Mouse (Mus musculus) embryonic fibroblast, embryonic 13.5 days (primary cell): ENCODE results near the gene Coq9. TPM values are rescaled to one million over a fixed set of nuclear protein-coding genes. Genes with fewer than 3 reads are reported as not detected.

Experiments
- H3K27ac ChIP-seq: 2 replicates; pipeline ENCODE4 v1.5.1; 2012; ENCODE audit warnings: low read length, control low read depth, inconsistent platforms; ENCODE audit not compliant: insufficient read depth
- H3K4me1 ChIP-seq: 2 replicates; pipeline ENCODE4 v1.6.1; 2011; ENCODE audit warnings: low read length; ENCODE audit not compliant: control insufficient read depth, insufficient read depth
- H3K4me3 ChIP-seq: 2 replicates; pipeline ENCODE4 v1.5.1; 2011; ENCODE audit warnings: mild to moderate bottlenecking, control low read depth, low read length; ENCODE audit not compliant: insufficient read depth
- CTCF ChIP-seq: IDR thresholded peaks from 2 replicates; pipeline ENCODE4 v1.5.1; 2011; ENCODE audit warnings: mild to moderate bottlenecking, control low read depth, low read length, moderate library complexity, borderline replicate concordance; ENCODE audit not compliant: insufficient read depth
- POLR2A ChIP-seq: IDR thresholded peaks from 2 replicates; pipeline ENCODE4 v1.6.1; 2011; ENCODE audit warnings: low read depth, mild to moderate bottlenecking, control low read depth, low read length, moderate library complexity
- polyA plus RNA-seq: library from polyadenylated mRNA; stranded (reverse); fragments of >200 nt; gene quantifications from 2 replicates; pipeline ENCODE4 v1.2.4, GENCODE M21; 2011; ENCODE audit warnings: low read depth; ENCODE audit not compliant: missing spikeins, insufficient read length

Coq9 gene
- polyA plus RNA-seq, 1 experiment: 48.9 TPM

GRCm38 (mm10) chr8:94875871-94876150 lies 37.7 kb downstream of the Coq9 start:
- no peak for TF ChIP-seq POLR2A
- TF ChIP-seq CTCF: no peak
- no peak overlapping the region for H3K27ac ChIP-seq
- H3K4me1 ChIP-seq: peaks cover 5% of the 10 kb centered on the region; the same call in 1 of the 2 replicates
- H3K4me3 ChIP-seq: peak overlapping the region; percentile 72

- TF ChIP-seq CTCF (no peak), POLR2A (peak; percentile 63)
- Histone ChIP-seq H3K4me3 (peak within 1 kb of the TSS; percentile 72), H3K4me1 (peaks cover 5% of the 10 kb centered on the region; the same call in 1 of the 2 replicates), H3K27ac (no peak within 1 kb of the TSS)
Measured at GRCm38 (mm10) chr8:94876197-94876730, 38.1 kb downstream of the Coq9 start, which contains the start of gene Dok4. Gene Dok4, minus strand, starts transcription at chr8:94876330.

GRCm38 (mm10) chr8:94876820-94877219 lies 38.7 kb downstream of the Coq9 start:
- Histone ChIP-seq H3K27ac (no peak overlapping the region), H3K4me3 (no peak overlapping the region), H3K4me1 (peaks cover 5% of the 10 kb centered on the region; the same call in 1 of the 2 replicates)
- no peak for TF ChIP-seq CTCF
- no peak for TF ChIP-seq POLR2A

GRCm38 (mm10) chr8:94880742-94881141 lies 42.6 kb downstream of the Coq9 start:
- TF ChIP-seq CTCF (no peak), POLR2A (no peak)
- H3K4me3 ChIP-seq: no peak overlapping the region
- H3K4me1 ChIP-seq: no peaks in the 10 kb centered on the region
- no peak overlapping the region for H3K27ac ChIP-seq

GRCm38 (mm10) chr8:94888383-94889036 lies 50.4 kb downstream of the Coq9 start:
- Histone ChIP-seq H3K4me3 (no peak overlapping the region), H3K4me1 (no peaks in the 10 kb centered on the region), H3K27ac (no peak overlapping the region)
- TF ChIP-seq POLR2A: no peak
- TF ChIP-seq CTCF: no peak

- Histone ChIP-seq H3K4me3 (no peak overlapping the region), H3K4me1 (no peaks in the 10 kb centered on the region)
- TF ChIP-seq POLR2A (no peak), CTCF (no peak)
Measured at GRCm38 (mm10) chr8:94892917-94893316, 54.8 kb downstream of the Coq9 start.

GRCm38 (mm10) chr8:94899262-94899661 lies 61.1 kb downstream of the Coq9 start:
- H3K4me3 ChIP-seq: no peak overlapping the region
- H3K4me1 ChIP-seq: peaks cover 7% of the 10 kb centered on the region; the same call in 1 of the 2 replicates

More at GRCm38 (mm10) chr8:94892917-94893316, 54.8 kb downstream of the Coq9 start:
- H3K27ac ChIP-seq: no peak overlapping the region

GRCm38 (mm10) chr8:94900617-94901016 lies 62.5 kb downstream of the Coq9 start:
- H3K4me1 ChIP-seq: peaks cover 16% of the 10 kb centered on the region; the same call in 1 of the 2 replicates
- H3K27ac ChIP-seq: no peak overlapping the region
- TF ChIP-seq CTCF: no peak
- TF ChIP-seq POLR2A: no peak
- H3K4me3 ChIP-seq: no peak overlapping the region

More at GRCm38 (mm10) chr8:94899262-94899661, 61.1 kb downstream of the Coq9 start:
- no peak overlapping the region for H3K27ac ChIP-seq
- TF ChIP-seq POLR2A: no peak
- TF ChIP-seq CTCF: no peak

- Histone ChIP-seq H3K4me1 (peaks cover 17% of the 10 kb centered on the region; the same call in 1 of the 2 replicates), H3K27ac (no peak overlapping the region), H3K4me3 (no peak overlapping the region)
- TF ChIP-seq CTCF (no peak), POLR2A (no peak)
Measured at GRCm38 (mm10) chr8:94901031-94901430, 62.9 kb downstream of the Coq9 start.

- no peak for TF ChIP-seq POLR2A
- no peak for TF ChIP-seq CTCF
- Histone ChIP-seq H3K4me3 (no peak overlapping the region), H3K4me1 (peaks cover 17% of the 10 kb centered on the region; the same call in 1 of the 2 replicates), H3K27ac (0 out of 2 replicates have a peak overlapping the region, but pooled peaks have one; percentile 1)
Measured at GRCm38 (mm10) chr8:94903709-94904108, 65.6 kb downstream of the Coq9 start.

Other genes starting within 250 kb of the Coq9 start
- 28.5 and 43.2 TPM in 2 replicates for gene Rspry1, start 236.4 kb upstream of the Coq9 start, polyA plus RNA-seq
- gene Fam192a, start 236.3 kb upstream of the Coq9 start, polyA plus RNA-seq: 52.8 and 54.9 TPM in 2 replicates
- 89.0 and 100 TPM in 2 replicates for gene Arl2bp, start 171.7 kb upstream of the Coq9 start, polyA plus RNA-seq
- gene Pllp, start 142.0 kb upstream of the Coq9 start, polyA plus RNA-seq: 0.60 TPM in 1 of 2 replicates, not detected in the other
- gene Ccl22, start 92.7 kb upstream of the Coq9 start, polyA plus RNA-seq: not detected in 2 replicates
- 30.9 and 34.7 TPM in 2 replicates for gene Cx3cl1, start 66.3 kb upstream of the Coq9 start, polyA plus RNA-seq
- gene Ccl17, start 27.9 kb upstream of the Coq9 start, polyA plus RNA-seq: not detected in 2 replicates
- 27.6 and 35.3 TPM in 2 replicates for gene Ciapin1, start within 50 bp of the Coq9 start, polyA plus RNA-seq
- 84.6 and 92.0 TPM in 2 replicates for gene Polr2c, start 19.1 kb downstream of the Coq9 start, polyA plus RNA-seq
- 8.7 and 9.3 TPM in 2 replicates for gene Dok4, start 38.0 kb downstream of the Coq9 start, polyA plus RNA-seq
- gene Ccdc102a, start 79.8 kb downstream of the Coq9 start, polyA plus RNA-seq: 39.2 and 43.7 TPM in 2 replicates
- gene Adgrg5, start 85.4 kb downstream of the Coq9 start, polyA plus RNA-seq: 0.49 and 0.63 TPM in 2 replicates
- gene Adgrg1, start 136.4 kb downstream of the Coq9 start, polyA plus RNA-seq: 3.1 and 3.4 TPM in 2 replicates
- not detected in 2 replicates for gene Adgrg3, start 179.4 kb downstream of the Coq9 start, polyA plus RNA-seq
- gene Drc7, start 216.8 kb downstream of the Coq9 start, polyA plus RNA-seq: not detected in 2 replicates
- gene Katnb1, start 242.9 kb downstream of the Coq9 start, polyA plus RNA-seq: 6.8 and 9.0 TPM in 2 replicates